Mouse (Mus musculus) embryonic facial prominence, embryonic 14.5 days (tissue): ENCODE results near the gene Rbm44. TPM values are rescaled to one million over a fixed set of nuclear protein-coding genes. Genes with fewer than 3 reads are reported as not detected.

Experiments used
- ATAC-seq: fragments of 200-750 bp; cut with Nextera tagmentation; 2 replicates; pipeline ENCODE4 v1.8.0; 2017; ENCODE audit warnings: low read depth, moderate number of reproducible peaks, moderate TSS enrichment
- DNase-seq: peaks from one replicate; pipeline ENCODE4 v3.0.0-alpha.2; 2015; ENCODE audit warnings: low spot score
- H3K27ac ChIP-seq: fragments of 300-500 bp; sonication (generic); replicated peaks from 2 replicates; pipeline ENCODE4 v1.5.1; 2014; ENCODE audit warnings: low read depth, mild to moderate bottlenecking, low read length, moderate library complexity
- H3K27me3 ChIP-seq: fragments of 300-500 bp; sonication (generic); replicated peaks from 2 replicates; pipeline ENCODE4 v1.6.1; 2014; ENCODE audit warnings: low read length; ENCODE audit not compliant: control insufficient read depth, insufficient read depth
- H3K36me3 ChIP-seq: fragments of 300-500 bp; sonication (generic); 2 replicates; pipeline ENCODE4 v1.6.1; 2014; ENCODE audit warnings: low read length, mixed read lengths; ENCODE audit not compliant: control insufficient read depth, insufficient read depth
- H3K4me1 ChIP-seq: fragments of 300-500 bp; sonication (generic); 2 replicates; pipeline ENCODE4 v1.6.1; 2014; ENCODE audit warnings: antibody characterized with exemption, low read length; ENCODE audit not compliant: control insufficient read depth, insufficient read depth
- H3K4me2 ChIP-seq: fragments of 300-500 bp; sonication (generic); 2 replicates; pipeline ENCODE4 v1.6.1; 2014; ENCODE audit warnings: low read depth, mild to moderate bottlenecking, low read length, moderate library complexity, mixed read lengths
- H3K4me3 ChIP-seq: fragments of 300-500 bp; sonication (generic); 2 replicates; pipeline ENCODE4 v1.5.1; 2014; ENCODE audit warnings: low read depth, mild to moderate bottlenecking, low read length
- H3K9ac ChIP-seq: fragments of 300-500 bp; sonication (generic); 2 replicates; pipeline ENCODE4 v1.6.1; 2014; ENCODE audit warnings: low read depth, mild to moderate bottlenecking, low read length, moderate library complexity, mixed read lengths
- H3K9me3 ChIP-seq: fragments of 300-500 bp; sonication (generic); 2 replicates; pipeline ENCODE4 v1.6.1; 2016; ENCODE audit warnings: low read length; ENCODE audit not compliant: control insufficient read depth
- WGBS: fragments of 180-500 bp; shearing (Covaris S2); extraction: QIAGEN DNeasy Blood & Tissue Kit; methylation state at CpG from one replicate; pipeline ENCODE4 v1.1.7; 2014; 5-methylcytosine and 5-hydroxymethylcytosine counted together
- polyA plus RNA-seq: library from polyadenylated mRNA; unstranded; fragments of >200 nt; fragmentation: Nextera tagmentation; extraction: Ambion mirVana; gene quantifications from 2 replicates; pipeline ENCODE4 v1.2.1, GENCODE M21; 2014

Gene Rbm44
- 0.85 and 1.1 TPM in 2 replicates for polyA plus RNA-seq

- ATAC-seq (no peak), DNase-seq (peak; percentile 16)
- no peaks in the 10 kb centered on the region for H3K9me3 ChIP-seq
- no peak within 1 kb of the TSS for H3K9ac ChIP-seq
- 71% methylated on average over 20 of the region's 20 CpGs for WGBS
- H3K4me2 ChIP-seq = no peak within 1 kb of the TSS
- H3K4me3 ChIP-seq = no peak within 1 kb of the TSS
- no peaks in the 10 kb centered on the region for H3K36me3 ChIP-seq
- H3K4me1 ChIP-seq = no peaks in the 10 kb centered on the region
- H3K27ac ChIP-seq = no peak within 1 kb of the TSS
- H3K27me3 ChIP-seq = no peaks in the 10 kb centered on the region
These were observed at the start of gene Rbm44 for GRCm38 (mm10) chr1:91144813-91145212. TSS of gene Rbm44 (plus strand) at chr1:91145089.

- Histone ChIP-seq H3K9ac (no peak overlapping the region), H3K36me3 (no peaks in the 10 kb centered on the region), H3K4me2 (no peak overlapping the region), H3K4me1 (peaks cover 14% of the 10 kb centered on the region), H3K9me3 (no peaks in the 10 kb centered on the region), H3K27me3 (no peaks in the 10 kb centered on the region), H3K27ac (peak overlapping the region; percentile 31; the same call in 1 of the 2 replicates), H3K4me3 (no peak overlapping the region)
- DNase-seq = peak; percentile 57
- WGBS = 58% methylated on average over 3 of the region's 3 CpGs
- no peak for ATAC-seq
These were observed 49.6 kb upstream of the Rbm44 start for GRCm38 (mm10) chr1:91095258-91095657.

GRCm38 (mm10) chr1:91095853-91096252, 49.0 kb upstream of the Rbm44 start:
- Histone ChIP-seq H3K4me2 (no peak overlapping the region), H3K9ac (no peak overlapping the region), H3K27ac (peak overlapping the region; percentile 31), H3K36me3 (peaks cover 4% of the 10 kb centered on the region; the same call in 1 of the 2 replicates), H3K27me3 (no peaks in the 10 kb centered on the region), H3K4me1 (peaks cover 14% of the 10 kb centered on the region), H3K9me3 (no peaks in the 10 kb centered on the region), H3K4me3 (no peak overlapping the region)
- DNase-seq (peak; percentile 18), ATAC-seq (no peak)
- 21% methylated on average over 1 of the region's 1 CpGs for WGBS

GRCm38 (mm10) chr1:91096490-91096889, 48.4 kb upstream of the Rbm44 start:
- Histone ChIP-seq H3K4me2 (no peak overlapping the region), H3K36me3 (peaks cover 7% of the 10 kb centered on the region; the same call in 1 of the 2 replicates), H3K27ac (no peak overlapping the region), H3K4me3 (no peak overlapping the region), H3K4me1 (peaks cover 14% of the 10 kb centered on the region), H3K9ac (no peak overlapping the region), H3K27me3 (no peaks in the 10 kb centered on the region), H3K9me3 (no peaks in the 10 kb centered on the region)
- 58% methylated on average over 5 of the region's 5 CpGs for WGBS
- ATAC-seq (no peak), DNase-seq (no peak)

GRCm38 (mm10) chr1:91097283-91097834, 47.5 kb upstream of the Rbm44 start:
- 92% methylated on average over 11 of the region's 11 CpGs for WGBS
- DNase-seq (no peak), ATAC-seq (no peak)
- no peak overlapping the region for H3K9ac ChIP-seq
- no peaks in the 10 kb centered on the region for H3K27me3 ChIP-seq
- peaks cover 7% of the 10 kb centered on the region; the same call in 1 of the 2 replicates for H3K36me3 ChIP-seq
- H3K4me1 ChIP-seq = peaks cover 14% of the 10 kb centered on the region
- H3K27ac ChIP-seq = no peak overlapping the region
- H3K9me3 ChIP-seq = no peaks in the 10 kb centered on the region
- H3K4me3 ChIP-seq = no peak overlapping the region
- no peak overlapping the region for H3K4me2 ChIP-seq

- WGBS = 22% methylated on average over 6 of the region's 6 CpGs
- Histone ChIP-seq H3K4me3 (no peak overlapping the region), H3K9me3 (no peaks in the 10 kb centered on the region), H3K27ac (no peak overlapping the region), H3K9ac (no peak overlapping the region), H3K4me1 (peaks cover 14% of the 10 kb centered on the region), H3K4me2 (no peak overlapping the region), H3K27me3 (no peaks in the 10 kb centered on the region), H3K36me3 (peaks cover 11% of the 10 kb centered on the region; the same call in 1 of the 2 replicates)
- ATAC-seq (peak; percentile 81), DNase-seq (peak; percentile 76)
These were observed 46.0 kb upstream of the Rbm44 start for GRCm38 (mm10) chr1:91098887-91099286.

GRCm38 (mm10) chr1:91101709-91102440, 43.0 kb upstream of the Rbm44 start:
- Histone ChIP-seq H3K9ac (no peak overlapping the region), H3K27me3 (no peaks in the 10 kb centered on the region), H3K4me3 (no peak overlapping the region), H3K27ac (no peak overlapping the region), H3K36me3 (peaks cover 36% of the 10 kb centered on the region; the same call in 1 of the 2 replicates), H3K4me2 (no peak overlapping the region), H3K9me3 (no peaks in the 10 kb centered on the region), H3K4me1 (no peaks in the 10 kb centered on the region)
- no peak for DNase-seq
- 79% methylated on average over 11 of the region's 11 CpGs for WGBS
- ATAC-seq = no peak

- H3K4me1 ChIP-seq = no peaks in the 10 kb centered on the region
- H3K4me3 ChIP-seq = no peak overlapping the region
- DNase-seq = no peak
- H3K36me3 ChIP-seq = peaks cover 43% of the 10 kb centered on the region; the same call in 1 of the 2 replicates
- no peak overlapping the region for H3K27ac ChIP-seq
- no peak overlapping the region for H3K9ac ChIP-seq
- no peaks in the 10 kb centered on the region for H3K27me3 ChIP-seq
- 90% methylated on average over 15 of the region's 15 CpGs for WGBS
- H3K9me3 ChIP-seq = no peaks in the 10 kb centered on the region
- ATAC-seq = no peak
- no peak overlapping the region for H3K4me2 ChIP-seq
These were observed 41.4 kb upstream of the Rbm44 start for GRCm38 (mm10) chr1:91103366-91103983.
